9 mouse cellular contexts compared by ENCODE assay signal in genomic region chr7:43580526-43580925, GRCm38 (mm10). TPM values are rescaled to one million over a fixed set of nuclear protein-coding genes. Genes with fewer than 3 reads are reported as not detected.
DNase-seq lines count a peak whose midpoint lies in the region; ATAC-seq and TF ChIP-seq lines count a peak whose summit lies in the region.
"Had no signal": no experiment of that assay in that cellular context is flagged by ENCODE, and none has a peak within 500 bp of the region (broad histone marks: within the 10 kb centered on the region; RNA-seq: fewer than 3 reads in every experiment).

No protein-coding gene starts in this region.

- TF ChIP-seq CTCF in small intestine, adult 2 months (IDR thresholded peaks at IDR 0.05; ENCODE audit: extremely low read depth, insufficient read length, insufficient replicate concordance, low read depth, low read length) = no peak

- TF ChIP-seq POLR2A in small intestine, adult 2 months (IDR thresholded peaks at IDR 0.05; ENCODE audit: low read depth, low read length) = no peak

- peak overlapping the region; percentile 76; the same call in 1 of the 2 replicates for H3K27ac ChIP-seq in heart, embryonic 13.5 days (replicated peaks)
- no peak overlapping the region for H3K27ac ChIP-seq in forebrain, embryonic 13.5 days
- H3K27ac ChIP-seq in limb, embryonic 12.5 days = peak overlapping the region; percentile 89; the same call in 1 of the 2 replicates
- H3K27ac ChIP-seq in small intestine, adult 2 months (ENCODE audit: insufficient read depth, low read depth, low read length) = no peak overlapping the region

- intact Hi-C loops in heart, postnatal 36 days (cut with DNase I) = loop anchor here (10.0 kb wide), 1 partner anchor 314 kb away; no protein-coding TSS in a partner anchor

- H3K4me3 ChIP-seq in heart, embryonic 13.5 days = peak overlapping the region; percentile 61
- H3K4me3 ChIP-seq in forebrain, embryonic 13.5 days = peak overlapping the region; percentile 74
- H3K4me3 ChIP-seq in limb, embryonic 12.5 days (replicated peaks) = peak overlapping the region; percentile 67
- 0 out of 2 replicates have a peak overlapping the region, but pooled peaks have one; percentile 9 for H3K4me3 ChIP-seq in small intestine, adult 2 months (ENCODE audit: low read depth, low read length)

- no peaks in the 10 kb centered on the region for H3K9me3 ChIP-seq in heart, embryonic 13.5 days
- no peaks in the 10 kb centered on the region for H3K9me3 ChIP-seq in forebrain, embryonic 13.5 days (replicated peaks)
- H3K9me3 ChIP-seq in limb, embryonic 12.5 days = no peaks in the 10 kb centered on the region

- no peak for ATAC-seq in heart, embryonic 13.5 days (ENCODE audit: extremely low read depth, insufficient number of reproducible peaks, low FRiP score, low TSS enrichment)
- no peak for ATAC-seq in forebrain, embryonic 13.5 days
- no peak for ATAC-seq in limb, embryonic 12.5 days (ENCODE audit: insufficient number of reproducible peaks, insufficient read depth, low FRiP score, low TSS enrichment, low read depth)

- WGBS in heart, embryonic 13.5 days = 57% methylated on average over 5 of the region's 5 CpGs
- WGBS in forebrain, embryonic 13.5 days = 70% methylated on average over 5 of the region's 5 CpGs
- WGBS in limb, embryonic 12.5 days = 61% methylated on average over 5 of the region's 5 CpGs
- WGBS in small intestine, adult 2 months = 61% methylated on average over 5 of the region's 5 CpGs

- peak overlapping the region; percentile 82 for H3K9ac ChIP-seq in heart, embryonic 13.5 days
- H3K9ac ChIP-seq in forebrain, embryonic 13.5 days = peak overlapping the region; percentile 75
- peak overlapping the region; percentile 75 for H3K9ac ChIP-seq in limb, embryonic 12.5 days (replicated peaks)

- H3K4me2 ChIP-seq in heart, embryonic 13.5 days = peak overlapping the region; percentile 79
- H3K4me2 ChIP-seq in forebrain, embryonic 13.5 days = peak overlapping the region; percentile 78
- H3K4me2 ChIP-seq in limb, embryonic 12.5 days = peak overlapping the region; percentile 68

- H3K4me1 ChIP-seq in heart, embryonic 13.5 days = peaks cover 17% of the 10 kb centered on the region
- peaks cover 20% of the 10 kb centered on the region for H3K4me1 ChIP-seq in forebrain, embryonic 13.5 days
- H3K4me1 ChIP-seq in limb, embryonic 12.5 days (replicated peaks) = peaks cover 13% of the 10 kb centered on the region
- H3K4me1 ChIP-seq in small intestine, adult 2 months (ENCODE audit: control insufficient read depth, insufficient read depth, insufficient read length, low read length) = peaks cover 3% of the 10 kb centered on the region

- DNase-seq in heart, postnatal 36 days = no peak
- DNase-seq in Muller cell, postnatal 12 days (ENCODE audit: inconsistent ontology term) = peak; percentile 14
- DNase-seq in ovary, adult 18-20 months (ENCODE audit: low spot score) = no peak
- DNase-seq in spleen, postnatal 10 days (ENCODE audit: low spot score in 2 of 2) = no peak

- H3K27me3 ChIP-seq in heart, embryonic 13.5 days (replicated peaks) = no peaks in the 10 kb centered on the region
- no peaks in the 10 kb centered on the region for H3K27me3 ChIP-seq in forebrain, embryonic 13.5 days
- H3K27me3 ChIP-seq in limb, embryonic 12.5 days = no peaks in the 10 kb centered on the region
- no peaks in the 10 kb centered on the region for H3K27me3 ChIP-seq in small intestine, adult 2 months (ENCODE audit: control insufficient read depth, insufficient read depth, low read length)

- H3K36me3 ChIP-seq in heart, embryonic 13.5 days = peaks cover 17% of the 10 kb centered on the region
- H3K36me3 ChIP-seq in forebrain, embryonic 13.5 days (ENCODE audit: poor library complexity, severe bottlenecking) = peaks cover 18% of the 10 kb centered on the region
- peaks cover 19% of the 10 kb centered on the region for H3K36me3 ChIP-seq in limb, embryonic 12.5 days
- peaks cover 10% of the 10 kb centered on the region; the same call in 1 of the 2 replicates for H3K36me3 ChIP-seq in small intestine, adult 2 months (ENCODE audit: control insufficient read depth, insufficient read depth, low read length)

RNA-seq across cellular contexts. Expression of gene Zfp719, which starts 1.1 kb away (rescaled TPM):
- 7.0 TPM in 2 replicates for polyA plus RNA-seq in heart, embryonic 13.5 days (2015; fragmentation: Nextera tagmentation; extraction: Ambion mirVana)
- total RNA-seq in heart, postnatal 36 days (2021) = 1 to 10 TPM; 4.8 to 5.9 TPM
- polyA plus RNA-seq in forebrain, embryonic 13.5 days (2015; fragmentation: Nextera tagmentation; extraction: Ambion mirVana) = 13.2 and 16.0 TPM in 2 replicates
- polyA plus RNA-seq in limb, embryonic 12.5 days (2016; fragmentation: Nextera tagmentation; extraction: Ambion mirVana) = 15.6 and 15.7 TPM in 2 replicates
- polyA plus RNA-seq in small intestine, adult 2 months (2012; rRNA removed) = 0.63 and 0.91 TPM in 2 replicates

RNA-seq across cellular contexts. Expression of gene Zfp658, which starts 18.5 kb away (rescaled TPM):
- 1.2 and 1.3 TPM in 2 replicates for polyA plus RNA-seq in heart, embryonic 13.5 days (2015; fragmentation: Nextera tagmentation; extraction: Ambion mirVana)
- under 1 TPM; 0.87 to 0.94 TPM for total RNA-seq in heart, postnatal 36 days (2021)
- 8.8 and 9.4 TPM in 2 replicates for polyA plus RNA-seq in forebrain, embryonic 13.5 days (2015; fragmentation: Nextera tagmentation; extraction: Ambion mirVana)
- polyA plus RNA-seq in limb, embryonic 12.5 days (2016; fragmentation: Nextera tagmentation; extraction: Ambion mirVana) = 5.6 and 5.7 TPM in 2 replicates
- polyA plus RNA-seq in small intestine, adult 2 months (2012; rRNA removed) = 0.28 and 0.36 TPM in 2 replicates

RNA-seq across cellular contexts. Expression of gene Zfp819, which starts 26.4 kb away (rescaled TPM):
- not detected in 2 replicates for polyA plus RNA-seq in heart, embryonic 13.5 days (2015; fragmentation: Nextera tagmentation; extraction: Ambion mirVana)
- total RNA-seq in heart, postnatal 36 days (2021) = not detected
- polyA plus RNA-seq in forebrain, embryonic 13.5 days (2015; fragmentation: Nextera tagmentation; extraction: Ambion mirVana) = 0.37 and 0.67 TPM in 2 replicates
- 0.40 and 0.44 TPM in 2 replicates for polyA plus RNA-seq in limb, embryonic 12.5 days (2016; fragmentation: Nextera tagmentation; extraction: Ambion mirVana)
- 0.05 TPM in 1 of 2 replicates, not detected in the other for polyA plus RNA-seq in small intestine, adult 2 months (2012; rRNA removed)

RNA-seq across cellular contexts. Expression of gene Cd33, which starts 36.3 kb away (rescaled TPM):
- 0.68 and 1.1 TPM in 2 replicates for polyA plus RNA-seq in heart, embryonic 13.5 days (2015; fragmentation: Nextera tagmentation; extraction: Ambion mirVana)
- 1 to 10 TPM; 3.8 to 4.4 TPM for total RNA-seq in heart, postnatal 36 days (2021)
- 0.57 and 1.5 TPM in 2 replicates for polyA plus RNA-seq in forebrain, embryonic 13.5 days (2015; fragmentation: Nextera tagmentation; extraction: Ambion mirVana)
- 0.83 and 1.4 TPM in 2 replicates for polyA plus RNA-seq in limb, embryonic 12.5 days (2016; fragmentation: Nextera tagmentation; extraction: Ambion mirVana)
- 3.0 and 4.7 TPM in 2 replicates for polyA plus RNA-seq in small intestine, adult 2 months (2012; rRNA removed)

RNA-seq across cellular contexts. Expression of gene Ceacam18, which starts 54.0 kb away (rescaled TPM):
- polyA plus RNA-seq in heart, embryonic 13.5 days (2015; fragmentation: Nextera tagmentation; extraction: Ambion mirVana) = not detected in 2 replicates
- not detected for total RNA-seq in heart, postnatal 36 days (2021)
- polyA plus RNA-seq in forebrain, embryonic 13.5 days (2015; fragmentation: Nextera tagmentation; extraction: Ambion mirVana) = not detected in 2 replicates
- not detected in 2 replicates for polyA plus RNA-seq in limb, embryonic 12.5 days (2016; fragmentation: Nextera tagmentation; extraction: Ambion mirVana)
- polyA plus RNA-seq in small intestine, adult 2 months (2012; rRNA removed) = 42.7 and 57.8 TPM in 2 replicates
- total RNA-seq: left cerebral cortex, adult 18-20 months had no signal

Comparison
In these comparisons a context has a peak if more than half of its experiments do, and no peak if none do; other contexts are left out.
1. H3K27ac ChIP-seq: peak in heart, embryonic 13.5 days (single experiment) and limb, embryonic 12.5 days (single experiment); none in forebrain, embryonic 13.5 days (single experiment) and small intestine, adult 2 months (single experiment).
2. H3K4me3 ChIP-seq: peak in every context shown above with its lines; median percentile 74 in forebrain, embryonic 13.5 days; 67 in limb, embryonic 12.5 days; 61 in heart, embryonic 13.5 days; 9 in small intestine, adult 2 months.
3. Peak in every context shown above with its lines, with median percentiles within 50 percentile points of each other: H3K4me2 ChIP-seq and H3K9ac ChIP-seq.